Mouse (Mus musculus) gonadal fat pad, adult 2 months (tissue): ENCODE measurements around the gene Csnk1g2. TPM values are rescaled to one million over a fixed set of nuclear protein-coding genes. Genes with fewer than 3 reads are reported as not detected.

Experiments used
- DNase-seq: peaks from one replicate; pipeline ENCODE4 v3.0.0-alpha.2; 2012; ENCODE audit warnings: low read depth
- polyA plus RNA-seq: library from polyadenylated mRNA; depleted of rRNA; stranded (reverse); fragments of >200 nt; gene quantifications from 2 replicates; pipeline ENCODE4 v1.2.3, GENCODE M21; 2012; rRNA removed

The Csnk1g2 gene
- polyA plus RNA-seq: 228 and 235 TPM in 2 replicates

DNA sequence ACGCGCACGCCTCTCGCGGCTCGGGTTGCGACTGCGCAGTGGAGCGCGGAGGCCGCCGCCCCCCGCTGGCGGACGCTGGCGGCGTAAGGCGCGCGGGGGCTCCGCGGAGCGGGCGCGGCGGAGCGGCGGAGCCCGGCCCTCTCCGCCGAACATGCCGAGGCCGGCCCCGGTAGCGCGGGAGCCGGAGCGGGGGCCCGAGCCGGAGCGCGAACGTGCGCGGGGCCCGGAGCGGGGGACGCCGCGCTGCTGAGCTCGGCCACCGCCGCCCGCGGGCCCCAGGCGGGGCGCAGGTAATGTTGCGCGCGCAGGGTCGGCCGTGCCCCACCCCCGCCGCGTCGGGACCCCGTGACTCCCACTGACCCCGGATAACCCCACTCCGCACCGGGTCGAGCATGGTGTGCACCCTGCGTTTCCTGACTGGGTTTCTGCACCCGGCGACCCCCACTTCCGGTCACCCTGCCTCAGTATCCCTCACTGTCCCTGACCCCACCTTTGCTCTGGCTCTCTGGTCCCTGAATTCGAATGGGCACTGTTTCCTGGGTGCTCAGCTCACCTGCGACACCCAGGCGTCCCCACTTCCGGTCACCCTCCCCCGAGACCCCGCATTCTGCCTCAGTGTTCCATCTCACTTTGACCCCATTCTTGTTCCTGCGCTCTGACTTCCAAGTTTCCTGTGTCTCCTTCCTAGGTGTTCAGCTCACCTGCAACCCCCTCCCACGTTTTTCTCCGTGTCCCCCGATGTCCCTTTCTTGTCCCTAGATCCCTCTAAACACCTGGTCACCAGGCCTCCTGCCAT, at the start of gene Csnk1g2:
TSS of gene Csnk1g2 (plus strand) at position 178 of the 796 bp plus-strand sequence.
- no peak for DNase-seq

- DNase-seq: no peak
Observed at GRCm38 (mm10) chr10:80573944-80574343, 48.7 kb upstream of the Csnk1g2 start.

GRCm38 (mm10) chr10:80574896-80575295, 47.7 kb upstream of the Csnk1g2 start:
- DNase-seq: no peak

- DNase-seq: no peak
Observed at GRCm38 (mm10) chr10:80575925-80576324, 46.7 kb upstream of the Csnk1g2 start.

DNA sequence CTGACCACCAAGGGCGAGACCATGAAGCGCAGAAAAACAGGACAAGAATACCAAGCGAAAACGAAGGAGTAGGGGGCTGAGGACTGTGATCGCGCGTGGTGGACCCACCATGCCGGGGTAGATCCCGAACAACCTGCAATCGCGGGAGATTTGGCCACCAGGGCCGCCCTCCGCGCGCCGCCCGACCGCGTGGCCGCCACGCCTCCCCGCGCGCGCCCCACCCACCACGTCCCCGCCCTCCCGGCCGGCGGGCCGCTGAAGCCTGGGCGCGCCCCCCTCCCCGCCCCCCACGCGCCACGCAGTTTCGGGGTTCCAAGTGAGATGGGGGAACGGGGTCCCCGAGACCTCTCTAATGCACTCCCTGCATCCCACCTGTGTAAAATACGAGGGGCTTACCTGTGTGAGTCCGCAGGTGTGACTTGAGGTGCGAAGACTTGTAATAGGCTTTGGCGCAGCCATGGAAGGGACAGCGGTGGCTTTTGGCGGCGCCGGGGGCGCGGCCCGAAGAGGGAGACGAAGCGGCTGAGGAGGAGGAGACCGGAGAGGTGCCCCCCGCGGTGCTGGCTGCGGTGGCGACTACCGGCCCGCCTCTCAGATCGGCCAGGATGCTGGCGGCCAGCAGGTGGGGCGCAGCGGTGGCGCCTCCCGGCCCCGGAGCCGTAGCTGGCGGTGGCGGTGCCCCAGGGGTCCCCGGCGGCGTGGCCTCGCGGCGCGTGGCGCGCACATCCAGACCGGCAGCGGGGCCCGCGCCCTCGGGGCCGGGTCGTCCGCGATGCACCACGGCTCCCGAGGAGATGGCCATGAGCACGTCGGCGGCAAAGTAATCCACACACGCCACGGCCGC, 46.1 kb upstream of the Csnk1g2 start:
- no peak for DNase-seq

DNA sequence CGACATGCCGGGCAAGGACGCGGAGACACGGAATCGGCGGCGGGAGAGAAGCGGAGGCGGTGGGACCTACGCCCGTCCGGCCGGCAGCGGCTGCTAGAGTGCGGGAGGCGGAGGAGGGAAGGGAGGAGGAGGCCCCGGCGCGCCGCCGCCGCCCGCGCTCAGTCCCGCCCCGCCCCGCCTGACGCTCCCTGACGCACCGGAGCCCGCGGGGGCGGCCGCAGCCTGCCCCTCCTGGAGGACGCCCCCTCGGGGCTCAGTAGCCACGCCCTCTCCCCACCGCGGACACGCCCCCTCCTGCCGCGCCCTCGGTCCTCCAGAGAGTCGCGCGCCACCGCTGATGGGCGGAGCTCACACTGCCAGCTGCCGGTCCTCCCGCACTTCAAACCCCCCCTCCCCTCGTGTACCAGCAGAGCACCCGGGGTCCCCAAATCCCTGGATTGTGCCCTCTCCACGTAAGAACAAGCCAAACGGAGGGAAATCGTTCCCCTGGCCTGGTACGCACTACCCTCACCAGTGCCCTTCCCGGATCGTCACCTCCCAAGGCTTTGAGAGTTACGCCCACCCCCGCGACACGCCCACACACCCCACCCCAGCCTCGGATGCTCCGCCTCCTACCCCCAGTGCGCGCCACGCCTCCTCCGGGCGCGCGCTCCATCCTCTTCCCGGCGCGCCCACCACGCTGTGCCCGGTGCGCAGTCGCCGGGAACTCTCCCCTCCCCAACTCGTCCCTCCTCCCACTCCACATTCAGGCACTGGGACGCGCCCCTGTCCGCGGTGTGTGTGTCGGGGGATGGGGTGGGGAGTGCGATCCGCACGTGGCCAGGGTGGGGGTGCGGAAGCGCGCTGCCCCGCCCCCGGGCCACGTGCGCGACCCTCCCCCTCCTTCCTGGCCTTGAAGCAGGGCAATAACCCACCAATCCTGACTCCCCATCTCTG, 45.2 kb upstream of the Csnk1g2 start, which contains the start of gene Klf16:
TSS of gene Klf16 (minus strand) at position 127 of the 936 bp plus-strand sequence.
- no peak for DNase-seq

DNA sequence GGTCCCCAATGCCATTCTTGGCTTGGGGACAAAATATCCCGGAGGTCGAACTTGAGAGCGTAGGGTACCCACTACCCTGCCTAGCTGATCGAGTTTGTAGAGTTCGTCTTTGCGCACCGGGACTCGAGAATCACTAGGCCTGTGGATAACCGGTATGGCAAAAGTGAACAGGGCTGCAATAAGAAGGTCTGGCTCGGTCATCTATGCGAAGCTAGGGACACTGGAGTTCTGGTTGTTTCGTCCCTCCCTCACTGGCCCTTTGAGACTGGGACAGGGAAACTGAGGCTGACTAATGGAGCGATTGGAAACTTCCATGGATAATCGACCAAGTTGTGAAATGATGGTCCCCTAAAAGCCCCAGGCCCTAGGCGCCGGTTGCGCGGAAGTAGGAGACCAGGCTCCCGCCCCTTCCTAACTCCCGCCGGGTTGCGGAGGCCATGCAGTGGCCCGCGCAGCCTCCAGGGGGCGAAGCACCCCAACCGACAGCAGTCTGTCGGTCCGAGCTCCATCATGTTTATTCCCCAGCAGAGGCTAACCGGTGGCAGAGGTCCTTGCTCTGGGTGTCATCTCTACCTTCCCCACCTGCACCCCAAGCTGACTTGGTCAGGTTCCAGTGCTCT, 44.4 kb upstream of the Csnk1g2 start:
- DNase-seq: no peak

DNA sequence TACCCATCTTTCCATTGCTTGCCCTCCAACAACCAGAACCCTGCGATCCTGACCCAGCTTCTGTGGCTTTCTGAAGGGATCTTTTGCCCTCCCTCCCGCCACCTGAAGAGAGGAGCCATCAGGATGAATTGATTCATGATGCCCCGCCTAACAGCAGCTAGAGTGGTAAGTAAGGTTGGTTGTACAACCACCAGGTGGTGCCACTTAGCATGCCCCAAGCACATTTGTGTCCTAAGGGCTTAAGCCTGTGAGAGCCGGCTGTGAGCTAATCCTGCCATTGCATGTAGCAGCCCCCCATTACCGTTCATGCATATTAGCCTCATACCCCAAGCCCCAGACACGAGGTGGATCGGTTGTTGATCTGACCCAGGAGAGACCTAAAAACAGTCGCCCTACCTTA, 43.7 kb upstream of the Csnk1g2 start:
- no peak for DNase-seq

DNA sequence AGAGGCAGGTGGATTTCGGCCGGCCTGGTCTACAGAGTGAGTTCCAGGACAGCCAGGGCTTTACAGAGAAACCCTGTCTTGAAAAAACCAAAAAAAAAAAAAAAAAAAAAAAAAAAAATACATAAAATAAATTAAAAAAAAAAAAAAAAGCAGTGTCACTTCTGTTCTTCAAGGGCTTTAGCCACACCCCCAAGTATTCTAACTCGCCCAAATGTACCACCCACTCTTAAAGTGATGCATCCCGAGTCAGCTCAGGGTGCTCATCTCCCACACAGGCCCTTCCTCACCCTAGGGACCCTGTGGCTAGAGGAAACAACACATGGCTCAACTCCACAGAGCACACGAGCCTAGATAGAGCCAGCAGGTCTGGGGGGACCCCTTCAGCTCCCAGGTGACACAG, 39.6 kb upstream of the Csnk1g2 start:
- no peak for DNase-seq

DNA sequence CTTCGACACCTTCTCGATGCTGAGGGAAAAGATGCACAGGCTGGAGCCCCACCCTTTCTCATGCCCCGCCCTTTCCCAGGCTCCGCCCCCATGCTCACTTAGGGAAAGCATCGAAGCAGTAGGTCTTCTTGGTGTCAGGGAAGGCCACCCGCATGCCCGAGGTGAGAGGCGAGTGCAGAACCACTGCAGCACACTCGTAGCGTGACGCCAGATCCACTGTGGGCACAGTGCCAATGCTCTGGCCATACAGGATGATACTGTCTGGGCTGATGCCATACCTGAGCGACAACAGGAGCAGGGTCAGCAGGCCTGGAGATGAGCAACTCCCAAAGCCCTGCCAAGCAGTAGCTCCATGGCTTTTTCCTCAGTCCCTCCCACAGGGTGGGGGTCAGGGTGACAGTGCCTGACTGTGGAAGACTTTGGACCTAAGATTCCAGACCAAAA, 38.6 kb upstream of the Csnk1g2 start:
- DNase-seq: no peak

DNA sequence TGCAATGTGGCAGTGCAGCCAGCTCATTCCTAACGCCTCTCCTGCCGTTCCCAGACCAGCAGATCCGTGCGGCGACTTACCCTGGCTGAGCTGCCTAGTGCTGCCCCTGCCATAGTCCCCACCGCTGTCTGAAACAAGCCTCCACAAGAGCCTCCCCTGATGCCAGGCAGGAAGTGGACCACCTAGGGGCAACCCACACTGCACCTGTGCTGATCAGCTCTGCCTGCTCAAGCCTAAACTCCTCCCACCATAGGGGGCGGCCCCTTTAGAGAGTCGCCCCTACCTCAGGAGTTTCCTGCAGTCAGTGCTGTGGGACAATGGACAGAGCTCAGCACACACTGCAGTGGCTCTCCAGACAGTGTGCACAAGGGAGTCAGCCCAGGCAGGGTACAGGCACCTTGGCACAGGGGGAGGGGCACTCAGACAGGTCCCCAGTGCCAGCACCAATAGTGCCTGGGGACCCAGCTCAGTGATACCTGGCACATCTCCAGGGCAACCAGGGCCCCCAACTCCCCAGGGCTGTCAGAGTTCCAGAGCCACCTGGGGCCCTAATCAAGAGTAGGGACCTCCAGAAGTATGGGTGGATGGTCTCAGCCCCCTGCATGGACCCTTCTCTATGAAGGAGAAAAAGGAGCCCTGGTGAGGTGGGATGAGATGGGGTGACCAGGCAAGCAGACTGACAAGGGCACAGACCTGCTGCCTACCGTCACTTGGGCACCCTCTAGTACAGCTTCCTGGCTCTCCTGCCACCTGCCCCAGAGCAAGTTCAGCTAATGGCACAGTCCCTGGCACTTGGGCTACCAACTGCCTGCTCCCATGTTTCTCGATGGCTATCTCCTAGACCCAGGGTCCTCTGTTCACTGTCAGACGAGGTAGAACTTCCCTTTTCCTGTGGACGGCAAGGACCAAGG, 37.7 kb upstream of the Csnk1g2 start:
- DNase-seq: no peak

DNA sequence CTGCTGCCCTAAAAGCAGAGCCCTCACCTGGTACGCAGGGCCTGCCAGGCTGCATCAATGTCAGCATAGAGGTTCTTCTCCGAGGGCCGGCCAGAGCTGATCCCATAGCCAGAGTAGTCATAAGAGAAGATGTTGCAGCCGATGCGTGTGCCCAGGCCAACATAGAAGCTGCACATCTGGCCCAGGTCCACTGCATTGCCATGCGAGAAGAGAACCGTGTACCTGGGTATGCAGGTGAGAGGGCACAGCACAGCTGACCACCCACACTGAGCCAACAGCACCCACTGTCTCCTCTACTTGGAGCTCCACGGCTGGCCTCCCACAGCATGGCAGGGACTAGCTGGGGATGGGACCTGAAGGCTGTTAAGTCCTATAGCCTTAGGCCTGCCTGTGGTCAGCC, 37.1 kb upstream of the Csnk1g2 start:
- DNase-seq: no peak

DNA sequence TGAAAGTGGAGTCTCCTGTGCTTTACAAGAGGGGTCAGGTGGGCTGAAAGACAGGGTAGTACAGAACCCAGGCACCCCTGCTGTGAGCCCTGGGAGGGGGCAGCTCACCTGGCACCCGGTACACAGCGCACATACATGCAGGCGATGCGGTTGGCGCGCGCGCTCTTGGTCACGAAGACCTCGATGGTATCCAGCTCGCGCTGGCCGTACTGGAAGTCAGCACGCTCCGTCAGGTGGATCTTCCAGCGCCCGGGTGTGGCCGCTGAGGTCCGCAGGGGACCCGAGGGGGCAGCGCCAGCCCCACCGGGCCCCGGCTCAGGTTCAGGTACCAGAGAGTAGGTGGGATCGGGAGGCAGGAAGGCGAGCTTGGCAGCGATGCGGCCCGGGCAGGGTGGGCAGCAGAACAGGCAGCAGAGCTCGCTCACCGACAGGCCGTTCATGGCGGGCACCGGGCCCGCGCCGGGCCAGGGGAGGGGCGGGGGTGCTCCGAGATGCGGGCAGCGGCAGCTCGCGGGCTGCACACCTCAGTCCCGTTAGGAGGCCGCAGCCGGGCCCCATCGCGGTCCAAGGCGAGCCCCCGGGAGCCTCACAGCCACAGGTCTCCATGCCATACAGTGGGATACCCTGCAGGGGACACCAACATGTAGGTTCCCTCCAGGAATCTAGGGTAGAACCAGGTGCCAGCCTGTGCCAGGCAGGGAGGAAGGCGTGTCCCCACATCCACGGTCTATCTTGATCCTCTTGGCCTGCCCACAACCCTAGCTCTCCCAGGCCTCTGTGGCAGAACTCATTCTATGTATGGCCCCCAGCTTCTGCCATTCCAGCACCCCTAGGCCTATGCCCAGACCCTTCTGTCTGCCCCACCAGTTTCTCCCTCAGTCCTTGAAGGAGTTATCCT, 36.0 kb upstream of the Csnk1g2 start:
- no peak for DNase-seq

DNA sequence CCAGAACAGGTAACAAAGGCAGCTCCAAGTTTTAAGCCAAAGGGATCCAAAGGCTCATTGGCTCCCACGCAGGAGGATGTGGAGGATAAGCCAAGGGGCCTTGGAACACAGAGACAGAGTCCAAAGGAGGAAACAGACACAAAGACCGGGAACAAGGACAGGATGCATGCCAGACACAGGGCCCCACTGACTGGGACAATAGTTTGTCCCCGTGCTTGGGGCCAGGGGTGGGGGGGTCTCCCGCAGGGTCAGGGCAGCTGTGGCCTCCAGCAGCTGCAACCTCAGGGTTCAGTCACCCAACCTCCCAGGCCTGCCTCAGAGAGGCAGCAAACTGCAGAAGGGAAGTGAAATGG, 35.4 kb upstream of the Csnk1g2 start:
- DNase-seq: no peak

DNA sequence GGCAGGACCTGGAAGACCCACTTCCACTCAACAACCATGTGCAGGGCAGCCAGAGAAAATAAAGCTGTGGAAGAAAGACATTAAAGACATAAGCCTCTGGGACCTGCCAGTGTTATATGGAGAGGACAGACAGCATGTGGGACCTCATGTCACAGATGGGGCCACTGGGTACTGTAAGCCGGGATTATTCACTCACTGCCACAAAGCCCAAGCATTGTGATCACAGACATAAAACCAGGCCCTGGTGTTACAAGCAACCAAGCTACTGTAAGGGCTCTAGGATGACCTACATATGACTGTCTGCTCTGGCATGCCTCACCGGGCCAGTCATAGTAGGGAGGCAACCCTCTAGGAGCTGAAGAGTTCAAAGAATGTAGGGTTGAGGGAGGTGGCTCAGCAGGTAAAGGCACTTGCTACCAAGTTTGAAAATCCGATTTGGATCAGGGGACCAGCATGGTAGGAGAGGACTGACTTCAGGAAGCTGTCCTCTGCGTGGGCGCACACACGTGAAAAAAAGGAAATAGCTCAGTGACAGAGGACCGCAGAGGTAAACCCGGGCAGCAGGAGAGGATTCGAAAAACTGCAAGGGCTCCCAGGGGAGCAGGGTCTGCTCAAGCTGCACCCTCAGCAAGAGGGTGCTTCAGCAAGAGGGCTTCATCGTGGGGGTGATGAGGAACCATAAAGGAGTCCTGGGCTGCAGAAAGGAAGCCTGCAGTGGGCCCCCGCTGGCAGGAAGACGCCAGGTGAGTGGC, 33.3 kb upstream of the Csnk1g2 start:
- no peak for DNase-seq

- DNase-seq: no peak
Observed at GRCm38 (mm10) chr10:80589879-80590854, 32.5 kb upstream of the Csnk1g2 start, which contains the start of gene Abhd17a. Abhd17a (minus strand) TSS chr10:80590341.

- DNase-seq: no peak
Observed at GRCm38 (mm10) chr10:80596318-80596717, 26.3 kb upstream of the Csnk1g2 start.
